Mouse (Mus musculus) frontal cortex, postnatal 14 days (tissue): ENCODE measurements at regions not wholly inside any gene's neighbourhood (a gene's known extent, or its start where the extent isn't known, plus 50 kb on each side); places are given as distances from the start of the nearest gene placed in this dataset.

Experiments used
- DNase-seq, 2 experiments: peaks; one replicate each; pipeline ENCODE4 v3.0.0; 2022; ENCODE audit warnings: low spot score in 2 of 2

DNA sequence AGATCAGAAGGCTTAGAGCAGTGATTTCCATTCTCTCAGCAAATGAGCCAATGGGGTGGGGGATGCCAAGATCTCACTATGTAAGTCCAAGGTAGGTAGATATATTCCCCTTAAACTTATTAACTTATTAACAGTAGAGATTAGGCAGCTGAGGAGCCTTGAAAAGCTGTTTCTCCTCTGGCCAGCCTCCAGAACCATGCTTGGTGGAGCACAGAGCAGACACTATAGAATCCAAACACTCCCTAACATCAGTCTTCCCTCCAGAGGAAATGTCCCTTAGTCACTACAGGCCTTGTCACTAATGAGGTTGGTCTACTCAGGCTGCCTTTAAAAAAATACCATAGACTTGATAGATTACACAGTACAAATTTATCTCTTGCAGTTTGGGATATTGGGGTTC is 152.8 kb upstream of the Usp24 start:
- no peak for DNase-seq

DNA sequence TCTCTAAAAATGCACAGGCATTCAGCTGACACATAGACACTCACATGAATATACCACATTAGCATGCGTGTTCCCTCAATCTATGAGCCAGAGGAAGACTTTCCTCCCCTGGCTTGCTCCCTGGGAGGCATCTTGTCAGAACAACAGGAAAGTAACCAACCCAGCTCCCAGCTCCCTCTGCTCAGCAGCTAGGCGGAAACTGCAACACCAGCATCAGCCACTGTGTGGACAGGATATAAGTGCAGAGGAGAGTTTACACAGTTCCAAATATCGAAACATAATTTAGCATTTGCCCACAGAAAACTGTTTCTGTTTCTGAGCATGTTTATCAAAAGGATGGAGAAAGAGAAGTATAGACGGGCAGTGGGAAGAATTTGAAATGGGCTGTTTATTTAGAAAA is 148.3 kb upstream of the Usp24 start:
- DNase-seq = no peak

DNA sequence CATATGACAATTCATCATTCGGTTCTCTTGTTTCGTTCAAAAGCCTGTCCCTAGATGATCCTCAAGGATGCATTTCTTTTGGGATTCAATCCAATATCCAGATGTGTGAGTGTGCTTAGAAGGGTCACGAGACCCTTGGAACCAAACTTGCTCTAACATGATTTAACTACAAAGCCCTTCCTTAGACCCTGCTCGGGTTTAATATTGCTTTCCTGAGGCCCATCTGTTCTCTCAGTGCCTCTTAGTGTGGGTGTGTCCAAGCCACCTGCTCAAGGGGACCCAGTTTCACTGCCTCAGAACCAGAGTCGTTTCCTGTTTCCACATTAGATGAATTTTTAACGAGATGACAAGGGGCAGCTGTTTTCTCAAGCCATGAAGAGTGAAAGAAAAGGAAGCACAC is 147.3 kb upstream of the Usp24 start:
- DNase-seq = no peak

GRCm38 (mm10) chr4:106169466-106169865 is 146.5 kb upstream of the Usp24 start:
- DNase-seq = no peak

DNA sequence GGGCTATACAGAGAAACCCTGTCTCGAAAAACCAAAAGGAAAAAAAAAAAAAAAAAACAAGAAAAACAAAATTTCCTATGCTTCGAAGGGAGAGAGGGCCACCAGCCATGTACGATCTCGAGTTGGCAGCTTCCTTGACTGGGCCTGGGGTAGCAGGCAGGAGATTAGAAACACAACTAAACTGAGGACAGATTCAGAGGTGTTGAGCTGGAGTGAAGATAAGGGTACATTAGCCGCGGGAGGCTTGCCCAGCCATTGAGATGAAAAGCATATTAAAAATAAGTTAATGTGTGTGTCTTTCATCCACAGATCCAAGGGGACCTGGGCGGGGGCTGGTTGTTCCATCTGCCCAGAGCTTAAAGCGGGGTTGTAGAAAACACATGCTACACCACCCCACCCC is 145.3 kb upstream of the Usp24 start:
- no peak for DNase-seq

GRCm38 (mm10) chr4:106175352-106175751 is 140.7 kb upstream of the Usp24 start:
- DNase-seq = no peak

DNA sequence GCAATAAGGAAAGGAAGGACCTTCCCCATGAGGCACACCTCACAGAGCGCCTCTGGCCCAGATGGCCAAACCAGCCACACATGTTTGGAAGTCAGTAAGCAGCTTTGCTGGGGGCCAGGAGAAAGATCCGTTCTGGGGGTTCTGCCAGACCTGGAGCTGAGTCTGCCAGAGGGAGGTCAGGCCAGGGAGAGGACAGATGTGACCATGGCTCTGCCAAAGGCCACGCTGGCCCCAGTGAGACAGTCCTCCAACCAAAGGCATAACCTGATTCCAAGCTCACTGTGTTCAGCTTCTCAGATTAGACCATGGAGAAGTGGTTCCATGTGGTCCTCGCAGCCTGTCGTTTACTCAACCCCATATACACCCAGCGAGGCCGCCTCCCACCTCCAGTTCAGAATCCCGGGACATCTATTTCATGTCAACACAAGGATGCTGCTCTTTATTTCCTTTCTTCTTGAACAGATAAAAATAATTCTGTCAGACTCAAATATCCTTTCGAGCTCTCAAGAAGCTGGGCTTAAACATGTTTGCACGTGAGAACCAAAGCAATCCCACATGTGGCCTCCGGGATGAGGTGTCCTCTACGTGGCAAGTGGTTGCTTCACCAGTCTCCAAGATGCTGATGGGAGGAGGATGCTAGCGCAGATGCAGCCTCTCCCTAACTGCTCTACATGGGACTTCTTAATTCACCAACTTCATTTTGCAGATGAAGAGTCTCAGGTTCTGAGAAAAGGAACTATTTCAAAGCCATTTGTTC is 130.1 kb upstream of the Usp24 start:
- DNase-seq = no peak

DNA sequence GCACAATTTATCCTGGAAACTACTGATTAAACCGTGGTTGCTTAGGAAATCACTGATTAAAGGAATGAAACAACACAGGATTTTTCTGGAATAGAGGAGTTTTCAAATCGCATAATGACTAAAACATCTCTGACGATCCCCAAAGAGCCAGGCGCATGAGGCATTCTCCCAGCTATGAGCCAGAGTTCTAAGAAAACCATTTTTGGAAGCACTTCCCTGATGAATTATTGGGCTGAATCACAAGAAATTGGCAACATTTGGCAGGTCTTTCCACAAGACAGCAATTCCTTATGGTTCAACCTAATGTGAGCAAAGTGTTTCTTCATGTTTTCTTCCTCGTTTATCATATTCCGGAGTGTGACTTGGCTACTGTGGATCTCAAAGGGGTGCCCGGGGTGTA is 129.3 kb upstream of the Usp24 start:
- DNase-seq = no peak

DNA sequence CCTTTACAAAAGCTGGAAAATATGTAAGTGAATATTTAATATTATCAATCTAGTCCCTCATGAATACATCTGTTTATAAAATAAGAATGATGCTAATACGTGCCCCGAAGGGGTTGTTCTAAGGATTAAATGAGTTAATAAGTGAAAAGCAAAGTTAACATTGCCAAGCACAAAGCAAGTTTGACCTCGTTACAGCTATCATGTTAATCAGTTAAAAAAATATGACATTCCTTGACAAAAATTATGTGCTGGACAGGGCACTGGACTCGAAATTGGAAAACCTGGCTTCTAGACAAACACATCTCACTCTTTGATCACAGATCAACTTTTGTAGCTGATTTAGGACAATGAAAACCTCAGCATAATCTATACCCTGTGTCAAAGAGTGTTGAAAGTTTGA is 125.8 kb upstream of the Usp24 start:
- no peak for DNase-seq

DNA sequence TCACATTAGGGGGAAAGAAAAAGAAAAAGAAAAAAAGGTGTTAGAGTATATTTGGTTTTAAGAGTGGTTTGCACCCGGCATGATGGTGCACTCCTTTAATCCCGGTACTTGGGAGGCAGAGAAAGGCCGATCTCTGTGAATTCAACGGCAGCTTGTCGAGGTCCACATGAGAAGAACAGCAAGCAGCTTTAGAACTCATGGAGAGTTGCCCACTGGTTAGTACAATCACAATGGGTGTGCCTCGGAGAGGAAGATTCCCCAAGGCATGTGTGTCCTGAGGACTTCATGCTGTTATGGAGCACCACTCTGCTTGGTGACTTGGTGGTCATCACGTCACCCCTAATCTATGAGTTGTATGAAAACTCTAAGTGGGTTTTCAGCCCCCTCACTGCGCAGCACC is 124.7 kb upstream of the Usp24 start:
- no peak for DNase-seq

GRCm38 (mm10) chr4:106191843-106192242 is 124.2 kb upstream of the Usp24 start:
- no peak for DNase-seq

- DNase-seq = no peak
These were observed 122.6 kb upstream of the Usp24 start for GRCm38 (mm10) chr4:106193204-106193945.

- DNase-seq = no peak
These were observed 120.4 kb upstream of the Usp24 start for GRCm38 (mm10) chr4:106195497-106196166.

GRCm38 (mm10) chr4:106199833-106200232 is 116.2 kb upstream of the Usp24 start:
- DNase-seq = peak in 1 of 2 experiments; percentile 29

DNA sequence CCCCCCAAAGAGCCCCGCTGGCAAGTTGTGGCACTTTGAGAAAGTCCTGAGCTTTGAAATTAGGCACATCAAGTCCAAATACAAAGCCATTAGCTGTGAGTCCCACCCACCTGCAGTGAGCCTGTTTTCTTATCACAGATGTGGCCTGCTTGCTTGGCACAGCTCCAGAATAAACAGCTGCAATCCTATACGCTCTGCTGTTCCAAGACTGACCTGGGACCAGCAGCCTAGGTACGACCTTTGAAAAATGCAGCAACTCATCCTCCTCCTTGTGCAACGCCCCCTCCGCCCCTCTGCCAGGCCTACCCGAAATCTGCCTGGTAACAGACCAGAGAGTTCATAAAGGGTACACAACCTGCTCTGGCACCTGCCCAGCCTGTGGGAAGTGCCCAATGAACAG is 115.8 kb upstream of the Usp24 start:
- DNase-seq = no peak

- no peak for DNase-seq
These were observed 113.5 kb upstream of the Usp24 start for GRCm38 (mm10) chr4:106202554-106202953.

DNA sequence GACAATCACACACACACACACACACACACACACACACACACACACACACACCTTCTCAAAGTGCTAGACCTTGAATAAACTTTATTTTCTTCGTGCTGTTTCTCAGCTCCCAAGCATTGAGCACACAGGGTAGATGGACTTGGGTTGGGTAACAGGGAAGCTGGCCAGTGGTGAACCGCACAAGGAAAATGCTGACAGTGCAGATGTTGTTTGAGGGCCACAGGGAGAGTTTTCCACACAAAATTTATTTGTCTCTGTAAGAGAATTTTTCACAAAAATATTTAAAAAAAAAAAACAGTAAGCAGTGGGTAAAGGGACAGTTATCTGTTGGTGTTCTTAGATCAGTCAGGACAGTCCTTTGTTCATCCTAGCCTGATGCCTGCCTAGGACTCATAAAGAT is 110.8 kb upstream of the Usp24 start:
- DNase-seq = no peak

- no peak for DNase-seq
These were observed 110.0 kb upstream of the Usp24 start for GRCm38 (mm10) chr4:106206023-106206422.

GRCm38 (mm10) chr4:106209465-106209864 is 106.5 kb upstream of the Usp24 start:
- DNase-seq = no peak

- no peak for DNase-seq
These were observed 106.0 kb upstream of the Usp24 start for GRCm38 (mm10) chr4:106209975-106210374.

- DNase-seq = no peak
These were observed 101.8 kb upstream of the Usp24 start for GRCm38 (mm10) chr4:106214170-106214569.

- no peak for DNase-seq
These were observed 95.4 kb upstream of the Usp24 start for GRCm38 (mm10) chr4:106220621-106221020.
